Mouse (Mus musculus) liver, embryonic 11.5 days (tissue): ENCODE data around the gene Pgbd5. TPM values are rescaled to one million over a fixed set of nuclear protein-coding genes. Genes with fewer than 3 reads are reported as not detected.

Experiments used
- ATAC-seq: fragments of 200-750 bp; cut with Nextera tagmentation; replicated peaks from 2 replicates; pipeline ENCODE4 v1.8.0; 2017; ENCODE audit warnings: moderate number of reproducible peaks, mild to moderate bottlenecking, moderate TSS enrichment, moderate library complexity; ENCODE audit not compliant: low FRiP score
- DNase-seq: peaks from one replicate; pipeline ENCODE4 v3.0.0-alpha.2; 2017; ENCODE audit warnings: low spot score
- H3K27ac ChIP-seq: fragments of 300-500 bp; sonication (generic); 2 replicates; pipeline ENCODE4 v1.5.1; 2014; ENCODE audit warnings: mild to moderate bottlenecking, low read depth, low read length, control low read depth
- H3K27me3 ChIP-seq: fragments of 300-500 bp; sonication (generic); replicated peaks from 2 replicates; pipeline ENCODE4 v1.6.1; 2014; ENCODE audit warnings: low read length, mixed read lengths; ENCODE audit not compliant: control insufficient read depth, insufficient read depth
- H3K36me3 ChIP-seq: fragments of 300-500 bp; sonication (generic); 2 replicates; pipeline ENCODE4 v1.6.1; 2014; ENCODE audit warnings: mild to moderate bottlenecking, low read length, moderate library complexity, mixed read lengths; ENCODE audit not compliant: control insufficient read depth, insufficient read depth
- H3K4me1 ChIP-seq: fragments of 300-500 bp; sonication (generic); replicated peaks from 2 replicates; pipeline ENCODE4 v1.6.1; 2014; ENCODE audit warnings: low read length, mixed read lengths; ENCODE audit not compliant: control insufficient read depth, insufficient read depth
- H3K4me2 ChIP-seq: fragments of 300-500 bp; sonication (generic); 2 replicates; pipeline ENCODE4 v1.6.1; 2014; ENCODE audit warnings: mild to moderate bottlenecking, control low read depth, moderate library complexity
- H3K4me3 ChIP-seq: fragments of 300-500 bp; sonication (generic); 2 replicates; pipeline ENCODE4 v1.5.1; 2014; ENCODE audit warnings: low read depth, low read length, control low read depth
- H3K9ac ChIP-seq: fragments of 300-500 bp; sonication (generic); 2 replicates; pipeline ENCODE4 v1.6.1; 2014; ENCODE audit warnings: low read depth, low read length, control low read depth
- H3K9me3 ChIP-seq: fragments of 300-500 bp; sonication (generic); 2 replicates; pipeline ENCODE4 v1.6.1; 2016; ENCODE audit warnings: low read length, inconsistent platforms, mixed read lengths; ENCODE audit not compliant: control insufficient read depth
- WGBS: fragments of 180-500 bp; shearing (Covaris S2); extraction: QIAGEN DNeasy Blood & Tissue Kit; methylation state at CpG from one replicate; pipeline ENCODE4 v1.1.7; 2014; 5-methylcytosine and 5-hydroxymethylcytosine counted together
- polyA plus RNA-seq: library from polyadenylated mRNA; unstranded; fragments of >200 nt; fragmentation: Nextera tagmentation; extraction: Ambion mirVana; gene quantifications from 2 replicates; pipeline ENCODE4 v1.2.1, GENCODE M21; 2014

Pgbd5 gene
- polyA plus RNA-seq, 1 experiment from 2014 or later = 0.27 TPM

- Histone ChIP-seq H3K4me2 (no peak overlapping the region), H3K36me3 (no peaks in the 10 kb centered on the region), H3K9ac (no peak overlapping the region), H3K27me3 (no peaks in the 10 kb centered on the region), H3K9me3 (no peaks in the 10 kb centered on the region), H3K4me1 (no peaks in the 10 kb centered on the region), H3K4me3 (no peak overlapping the region), H3K27ac (no peak overlapping the region)
- 33% methylated on average over 12 of the region's 12 CpGs for WGBS
- ATAC-seq (no peak), DNase-seq (no peak)
Measured at GRCm38 (mm10) chr8:124398843-124399402, 40.5 kb downstream of the Pgbd5 start.

DNA sequence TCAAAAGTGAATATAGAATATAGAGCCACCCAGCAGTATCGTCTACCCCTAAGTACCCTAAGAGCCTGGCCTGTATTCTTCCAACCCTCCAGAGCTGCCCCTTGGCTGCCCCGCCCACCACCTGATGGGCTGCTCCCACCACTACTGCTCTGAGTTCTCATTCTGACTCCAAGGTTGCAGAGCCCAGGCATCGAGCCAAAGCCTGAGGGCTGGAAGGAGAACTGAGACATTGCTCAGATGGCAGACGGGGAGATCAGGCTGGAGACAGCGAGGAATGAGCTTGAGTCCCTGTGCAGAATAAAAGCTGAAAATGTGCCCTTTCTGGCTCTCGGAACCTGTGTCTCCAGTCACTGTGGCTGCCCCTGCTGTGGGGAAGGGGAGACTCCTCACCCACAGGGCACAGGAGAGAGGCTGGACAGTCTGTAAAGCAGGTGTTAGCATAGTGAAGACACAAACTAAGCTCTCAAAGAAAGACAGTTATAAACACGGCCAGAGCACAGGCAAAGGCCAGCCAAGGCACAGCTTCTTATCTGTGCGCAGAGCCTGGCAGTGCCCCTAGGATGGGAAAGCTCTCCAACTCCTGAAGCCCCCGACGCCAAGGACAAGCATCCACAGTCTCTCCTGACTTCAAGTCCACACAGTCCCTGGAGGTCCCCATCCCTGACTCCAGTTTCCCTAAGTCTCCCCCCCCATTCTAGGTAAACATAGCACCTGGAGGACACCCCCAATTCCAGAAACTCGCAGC lies 42.0 kb downstream of the Pgbd5 start:
- no peak for ATAC-seq
- no peak overlapping the region for H3K9ac ChIP-seq
- DNase-seq = no peak
- H3K27ac ChIP-seq = no peak overlapping the region
- WGBS = 81% methylated on average over 11 of the region's 11 CpGs
- H3K4me2 ChIP-seq = no peak overlapping the region
- no peaks in the 10 kb centered on the region for H3K36me3 ChIP-seq
- no peaks in the 10 kb centered on the region for H3K27me3 ChIP-seq
- H3K9me3 ChIP-seq = no peaks in the 10 kb centered on the region
- no peak overlapping the region for H3K4me3 ChIP-seq
- H3K4me1 ChIP-seq = no peaks in the 10 kb centered on the region

GRCm38 (mm10) chr8:124396531-124396930 lies 42.9 kb downstream of the Pgbd5 start:
- no peak for ATAC-seq
- H3K36me3 ChIP-seq = no peaks in the 10 kb centered on the region
- no peak overlapping the region for H3K4me3 ChIP-seq
- H3K4me2 ChIP-seq = no peak overlapping the region
- H3K4me1 ChIP-seq = no peaks in the 10 kb centered on the region
- H3K9me3 ChIP-seq = no peaks in the 10 kb centered on the region
- DNase-seq = no peak
- no peak overlapping the region for H3K27ac ChIP-seq
- no peaks in the 10 kb centered on the region for H3K27me3 ChIP-seq
- H3K9ac ChIP-seq = no peak overlapping the region
- WGBS = 75% methylated on average over 2 of the region's 2 CpGs

DNA sequence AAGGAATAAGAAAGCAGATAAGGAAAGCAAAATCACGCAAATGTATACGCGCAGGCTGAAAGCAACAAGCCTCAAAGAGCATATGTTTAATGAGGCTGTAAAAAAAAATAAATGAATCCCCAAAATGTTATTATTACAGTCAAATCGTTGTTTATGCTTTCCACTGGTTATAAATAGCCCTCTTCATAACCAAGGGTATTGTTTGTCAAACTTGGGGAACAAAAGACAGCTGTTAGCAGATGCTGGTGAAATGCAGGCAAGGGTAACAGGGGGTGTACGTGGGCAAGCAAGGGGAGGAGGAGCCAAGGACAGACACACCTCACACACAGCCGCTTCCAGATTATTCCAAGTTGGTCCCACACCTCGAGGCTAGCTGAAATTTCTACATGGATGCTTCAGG lies 44.1 kb downstream of the Pgbd5 start:
- no peaks in the 10 kb centered on the region for H3K9me3 ChIP-seq
- no peak overlapping the region for H3K4me3 ChIP-seq
- H3K4me2 ChIP-seq = no peak overlapping the region
- no peak overlapping the region for H3K9ac ChIP-seq
- no peaks in the 10 kb centered on the region for H3K36me3 ChIP-seq
- no peaks in the 10 kb centered on the region for H3K27me3 ChIP-seq
- DNase-seq = no peak
- whole genome bisulfite sequencing = 75% methylated on average over 7 of the region's 7 CpGs
- H3K27ac ChIP-seq = no peak overlapping the region
- no peak for ATAC-seq
- no peaks in the 10 kb centered on the region for H3K4me1 ChIP-seq

DNA sequence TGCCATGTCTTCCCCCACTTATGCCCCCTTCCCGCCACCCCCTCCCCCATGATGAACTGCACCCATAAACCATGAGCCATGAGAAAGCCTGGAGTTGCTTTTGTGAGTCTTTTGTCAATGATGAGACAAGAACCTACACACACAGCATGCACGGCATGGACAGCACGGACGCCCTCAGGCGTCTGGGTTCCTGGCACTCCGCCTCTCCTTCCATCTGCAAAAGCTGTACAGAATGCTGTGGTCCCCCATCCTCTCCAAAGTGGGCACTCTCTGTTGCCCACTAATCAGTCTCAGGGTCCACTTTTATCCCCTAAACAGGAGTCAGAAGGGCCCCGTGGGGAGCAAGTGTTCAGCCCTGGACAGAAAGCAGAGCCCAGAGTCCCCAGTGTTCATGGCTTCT lies 44.5 kb downstream of the Pgbd5 start:
- H3K36me3 ChIP-seq = no peaks in the 10 kb centered on the region
- no peaks in the 10 kb centered on the region for H3K27me3 ChIP-seq
- H3K27ac ChIP-seq = no peak overlapping the region
- DNase-seq = no peak
- no peak overlapping the region for H3K9ac ChIP-seq
- WGBS = 83% methylated on average over 7 of the region's 7 CpGs
- H3K4me2 ChIP-seq = no peak overlapping the region
- ATAC-seq = no peak
- H3K4me1 ChIP-seq = no peaks in the 10 kb centered on the region
- H3K9me3 ChIP-seq = no peaks in the 10 kb centered on the region
- no peak overlapping the region for H3K4me3 ChIP-seq

DNA sequence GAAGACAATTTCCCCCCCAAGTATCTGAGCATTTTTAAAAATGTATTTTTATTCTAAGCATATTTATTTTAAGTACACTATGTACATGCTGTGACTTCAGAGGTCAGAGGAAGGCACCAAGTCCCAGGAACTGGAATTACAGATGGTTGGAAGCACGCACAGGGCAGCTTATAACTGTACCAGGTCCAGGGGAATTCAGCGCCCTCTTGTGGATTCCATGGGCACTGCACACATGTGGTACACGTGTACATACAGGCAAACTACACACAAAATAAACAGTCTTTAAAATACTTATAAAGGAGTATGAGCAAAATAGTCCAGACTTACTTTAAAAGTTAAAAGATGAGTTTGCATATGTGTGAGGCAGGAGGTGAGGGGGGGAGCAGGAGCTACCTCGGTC lies 45.5 kb downstream of the Pgbd5 start:
- no peaks in the 10 kb centered on the region for H3K27me3 ChIP-seq
- no peaks in the 10 kb centered on the region for H3K4me1 ChIP-seq
- WGBS = 73% methylated on average over 4 of the region's 4 CpGs
- H3K36me3 ChIP-seq = no peaks in the 10 kb centered on the region
- ATAC-seq = no peak
- H3K4me3 ChIP-seq = no peak overlapping the region
- H3K9ac ChIP-seq = no peak overlapping the region
- DNase-seq = no peak
- H3K9me3 ChIP-seq = no peaks in the 10 kb centered on the region
- H3K4me2 ChIP-seq = no peak overlapping the region
- H3K27ac ChIP-seq = no peak overlapping the region

GRCm38 (mm10) chr8:124393013-124393412 lies 46.4 kb downstream of the Pgbd5 start:
- Histone ChIP-seq H3K36me3 (no peaks in the 10 kb centered on the region), H3K9ac (no peak overlapping the region), H3K27me3 (no peaks in the 10 kb centered on the region), H3K4me3 (no peak overlapping the region), H3K4me2 (no peak overlapping the region), H3K27ac (no peak overlapping the region), H3K4me1 (no peaks in the 10 kb centered on the region), H3K9me3 (no peaks in the 10 kb centered on the region)
- no peak for DNase-seq
- WGBS = 75% methylated on average over 5 of the region's 5 CpGs
- no peak for ATAC-seq

GRCm38 (mm10) chr8:124392271-124393012 lies 47.0 kb downstream of the Pgbd5 start:
- Histone ChIP-seq H3K4me2 (no peak overlapping the region), H3K27ac (no peak overlapping the region), H3K4me1 (no peaks in the 10 kb centered on the region), H3K27me3 (no peaks in the 10 kb centered on the region), H3K4me3 (no peak overlapping the region), H3K9ac (no peak overlapping the region), H3K9me3 (no peaks in the 10 kb centered on the region), H3K36me3 (no peaks in the 10 kb centered on the region)
- ATAC-seq = no peak
- WGBS = 61% methylated on average over 10 of the region's 10 CpGs
- DNase-seq = no peak
